Mouse (Mus musculus): ENCODE results near the gene Wtap.

GRCm38 (mm10) chr17:12991635-12992358, 2.2 kb downstream of the Wtap start:
- TF ChIP-seq POLR2A (IDR thresholded peaks at IDR 0.05; ENCODE audit: control insufficient read depth in 1 of 2, insufficient read depth in 1 of 2, low read depth in 1 of 2, low read length in 2 of 2, poor library complexity in 1 of 2) (peak; percentile 47 to 78; a peak in 3 of 4 replicates), TCF12 (IDR thresholded peaks at IDR 0.05; ENCODE audit: low read depth, low read length) (no peak; the same call in 1 of the 2 replicates), ZKSCAN1 (IDR thresholded peaks at IDR 0.05; ENCODE audit: low read depth, low read length) (no peak), EP300 (IDR thresholded peaks at IDR 0.05; ENCODE audit: low read depth in 1 of 2, low read length in 2 of 2) (no peak), TAL1 (IDR thresholded peaks at IDR 0.05; ENCODE audit: low read length) (no peak), BHLHE40 (IDR thresholded peaks at IDR 0.05; ENCODE audit: borderline replicate concordance, low read depth, low read length) (no peak), GABPA (IDR thresholded peaks at IDR 0.05; ENCODE audit: low read depth, low read length) (no peak), CTCF (IDR thresholded peaks at IDR 0.05 in 2 of 3, conservative IDR thresholded peaks at IDR 0.05 in 1 of 3; ENCODE audit: control insufficient read depth in 1 of 3, insufficient read depth in 1 of 3, low read depth in 2 of 3, low read length in 3 of 3, poor library complexity in 1 of 3, severe bottlenecking in 1 of 3) (no peak)

Measured in MEL (cell line).